Mouse (Mus musculus): ENCODE results near the gene Coq10b.

DNA sequence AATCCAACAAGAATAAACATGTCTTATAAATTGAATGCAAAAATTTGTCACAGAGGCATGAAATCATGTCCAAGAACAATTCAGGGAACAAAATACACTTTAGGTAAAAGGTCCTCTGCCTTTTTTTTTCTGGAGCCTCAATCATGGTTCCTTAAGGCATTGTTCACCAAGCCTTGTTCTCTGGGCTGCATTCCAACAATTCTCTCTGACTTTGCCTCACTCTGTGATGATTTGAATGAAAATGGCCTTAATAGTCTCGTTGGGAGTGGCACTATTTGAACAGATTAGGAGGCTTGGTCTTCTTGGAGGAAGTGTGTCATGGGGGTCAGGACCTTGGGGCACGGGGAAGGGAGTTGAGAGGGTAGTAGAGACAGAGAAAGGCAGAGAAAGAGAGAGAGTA, 55.9 kb downstream of the Coq10b start:
- TF ChIP-seq CTCF (IDR thresholded peaks at IDR 0.05; ENCODE audit: borderline replicate concordance, control insufficient read depth, extremely low read depth, insufficient read depth, low read length, poor library complexity) (no peak), POLR2A (IDR thresholded peaks at IDR 0.05; ENCODE audit: control insufficient read depth, extremely low read depth, insufficient read depth, low read length, poor library complexity) (no peak)

All from thymus, adult 2 months (tissue).